Mouse (Mus musculus) embryo, embryonic 9.5 days (tissue): Measurements from ENCODE around the gene Dedd2.
A peak's percentile ranks its signal among the peaks of the same experiment; 100 is the strongest.

Source experiments
- DNase-seq: peaks from one replicate; pipeline ENCODE4 v3.0.0-alpha.2; 2017; ENCODE audit errors: extremely low spot score

Dedd2 gene

DNA sequence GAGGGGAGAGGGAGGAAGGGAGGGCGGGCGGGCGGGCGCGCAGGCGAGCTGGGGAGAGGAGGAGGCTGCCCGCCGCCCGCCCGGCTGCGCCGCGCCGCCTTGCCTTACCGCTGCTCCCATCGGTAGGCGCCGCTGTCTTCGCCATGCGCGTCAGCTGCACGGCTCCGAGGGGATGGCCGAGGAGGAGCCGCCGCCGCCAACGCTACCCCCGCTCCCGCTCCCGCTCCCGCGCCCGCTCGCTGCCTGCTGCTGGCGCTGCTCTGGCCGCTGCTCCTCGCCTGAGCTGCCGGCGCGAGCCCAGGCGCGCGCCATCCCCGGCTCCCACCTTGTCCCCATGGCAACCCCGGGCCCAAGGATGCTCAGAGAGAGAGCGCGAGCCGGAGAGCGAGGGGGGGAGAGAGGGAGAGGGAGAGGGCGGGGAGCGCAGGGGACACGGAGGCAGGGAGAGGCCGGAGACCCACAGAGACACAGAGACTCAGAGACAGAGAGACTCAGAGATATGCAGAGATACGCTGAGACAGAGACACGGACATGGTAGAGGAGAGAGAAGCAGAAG lies 40.7 kb downstream of the Dedd2 start, which contains the start of gene Pou2f2:
Gene Pou2f2, minus strand, starts transcription at position 121 of the 556 bp plus-strand sequence.
- DNase-seq: peak; percentile 88

GRCm38 (mm10) chr7:25178787-25179605 lies 41.4 kb downstream of the Dedd2 start:
- DNase-seq: peak; percentile 50

- no peak for DNase-seq
These were observed 42.1 kb downstream of the Dedd2 start for GRCm38 (mm10) chr7:25178317-25178716.

DNA sequence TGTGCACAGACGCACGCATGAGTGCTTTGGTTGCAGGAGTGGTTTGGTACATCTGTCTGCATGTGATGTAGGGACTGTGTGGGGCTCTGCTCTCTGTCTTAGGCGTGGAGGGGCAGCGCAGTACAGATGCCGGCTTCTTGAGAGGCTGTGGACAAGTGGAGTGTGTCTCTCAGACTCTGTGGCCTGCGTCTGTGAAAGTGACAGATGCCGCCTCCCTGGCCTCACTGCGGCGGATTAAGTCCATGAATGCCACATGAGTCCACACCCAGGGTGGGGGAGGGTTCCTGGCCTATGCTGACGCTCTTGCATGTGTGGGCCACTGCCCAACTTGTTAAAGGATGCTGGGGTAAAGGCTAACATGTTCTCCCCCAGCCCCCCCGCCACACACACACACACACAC lies 46.1 kb downstream of the Dedd2 start:
- no peak for DNase-seq

DNA sequence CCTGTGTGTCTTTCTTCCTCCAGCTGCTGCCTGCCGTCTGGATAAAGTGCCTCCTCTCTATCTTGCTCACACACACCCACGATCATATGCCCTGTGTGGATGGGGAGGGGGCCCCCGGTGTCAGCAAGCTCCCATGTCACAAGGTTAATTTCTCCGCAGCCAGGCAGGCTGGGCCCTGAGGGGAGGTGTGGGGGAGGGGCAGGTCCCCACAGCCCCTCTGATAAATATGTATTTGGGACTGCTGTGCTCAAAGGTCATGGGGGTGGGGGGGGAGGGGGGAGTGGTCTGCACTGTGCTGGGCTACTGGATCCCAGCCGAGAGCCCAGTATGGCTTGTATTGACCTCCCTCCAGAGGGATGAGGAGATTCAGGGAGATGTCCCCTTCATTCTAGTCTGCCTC lies 47.7 kb downstream of the Dedd2 start:
- DNase-seq: no peak

- no peak for DNase-seq
These were observed 49.8 kb downstream of the Dedd2 start for GRCm38 (mm10) chr7:25170583-25170982.

DNA sequence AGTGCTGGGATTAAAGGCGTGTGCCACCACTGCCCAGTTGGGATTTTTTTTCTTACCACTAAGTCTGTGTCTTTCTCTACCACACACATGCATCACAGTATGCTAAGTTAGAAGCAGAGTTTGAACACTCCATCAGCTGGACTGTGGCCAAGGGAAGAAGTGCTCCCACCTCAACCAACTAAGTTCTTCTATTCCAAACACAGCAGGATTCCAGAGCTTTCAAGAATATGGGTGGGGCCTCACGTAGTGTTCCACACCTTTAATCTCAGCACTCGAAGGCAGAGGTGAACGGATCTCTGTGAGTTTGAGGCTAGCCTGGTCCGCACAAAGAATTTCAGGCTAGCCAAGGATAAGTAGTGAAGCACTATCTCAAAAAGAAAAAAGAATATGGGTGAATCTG lies 54.3 kb downstream of the Dedd2 start:
- DNase-seq: no peak

GRCm38 (mm10) chr7:25156158-25156648 lies 64.2 kb downstream of the Dedd2 start:
- DNase-seq: no peak

DNA sequence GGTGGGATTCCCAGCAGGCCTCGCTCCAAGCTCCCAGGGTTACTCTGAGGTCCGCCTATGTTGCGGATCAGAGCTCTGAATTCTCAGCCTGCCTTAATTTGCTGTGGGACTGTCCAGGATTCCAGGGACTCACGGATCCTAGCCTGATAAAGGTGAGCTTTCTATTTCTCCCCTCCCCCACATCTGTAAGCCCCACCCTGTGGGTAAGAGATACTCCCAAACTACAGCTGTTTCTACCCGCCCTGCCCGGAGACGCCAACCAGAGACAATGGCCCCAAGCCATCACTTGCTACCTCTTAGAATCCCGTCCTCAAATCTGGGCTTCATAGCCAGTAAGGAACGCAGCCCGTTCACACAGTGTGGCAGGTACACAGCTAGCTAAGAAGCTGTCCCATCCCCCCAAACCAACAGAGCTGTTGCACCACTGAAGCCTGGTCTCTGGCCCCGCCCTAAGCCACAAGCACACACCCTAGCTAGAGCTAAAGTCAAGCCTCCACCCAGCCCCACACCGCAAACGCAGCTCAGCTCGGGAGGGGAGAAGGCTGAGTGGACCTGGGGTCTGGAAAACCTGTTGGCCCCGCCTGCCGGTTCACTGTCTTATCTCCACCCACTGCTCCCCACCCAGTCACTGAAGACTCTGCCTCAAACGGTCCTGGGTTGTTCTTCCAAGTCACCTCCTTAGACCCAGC lies 64.8 kb downstream of the Dedd2 start:
- DNase-seq: no peak

- no peak for DNase-seq
These were observed 65.8 kb downstream of the Dedd2 start for GRCm38 (mm10) chr7:25154648-25155047.

DNA sequence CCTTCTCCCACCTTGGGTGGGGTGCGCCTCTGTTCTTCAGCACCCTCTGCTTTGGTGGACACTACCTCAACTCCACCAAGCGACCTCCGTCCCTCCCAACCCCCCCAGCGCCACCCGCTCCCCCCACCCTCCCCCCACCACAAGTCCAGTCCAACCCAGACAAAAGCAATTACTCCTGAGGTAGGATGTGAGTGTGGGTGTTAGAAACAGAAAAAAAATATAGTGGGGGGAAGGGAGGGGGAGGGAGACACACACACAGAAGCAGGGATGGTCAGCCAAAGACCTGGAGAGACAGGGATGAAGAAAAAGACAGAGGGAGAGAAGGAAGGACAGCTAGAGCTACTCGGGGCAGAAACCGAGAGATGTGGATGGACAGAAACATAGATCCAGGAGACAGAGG lies 66.6 kb downstream of the Dedd2 start:
- no peak for DNase-seq

DNA sequence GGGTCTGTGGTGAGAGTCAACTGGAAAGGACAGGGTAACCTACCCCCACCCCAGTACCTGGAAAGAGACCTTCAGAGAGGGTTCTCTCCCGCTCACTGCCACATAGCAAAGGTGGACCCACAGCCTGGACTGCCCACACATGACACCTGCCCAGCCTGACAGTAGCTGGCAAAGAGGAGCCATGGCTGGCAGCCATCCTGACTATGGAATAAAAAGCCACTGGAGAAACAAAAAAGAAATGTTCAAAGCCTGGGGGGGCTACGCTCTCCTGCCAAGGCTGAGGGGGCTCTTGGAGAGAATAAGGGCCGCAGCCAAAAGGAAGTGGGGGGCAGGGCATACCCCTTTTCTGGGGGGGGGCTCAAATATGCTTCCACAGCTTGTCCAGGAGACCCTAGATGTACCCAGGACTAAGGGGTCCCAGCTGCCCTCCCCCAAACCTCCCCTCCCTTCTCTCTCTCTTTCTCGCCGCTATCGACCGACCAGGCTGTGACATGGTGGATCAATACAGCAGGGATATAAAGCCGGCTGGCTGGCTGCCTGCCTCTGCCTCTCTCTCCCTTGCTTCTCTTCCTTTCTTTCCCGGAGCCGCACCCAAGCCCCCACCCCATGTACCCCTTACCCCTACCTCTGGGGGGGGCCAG lies 68.4 kb downstream of the Dedd2 start:
- DNase-seq: no peak

DNA sequence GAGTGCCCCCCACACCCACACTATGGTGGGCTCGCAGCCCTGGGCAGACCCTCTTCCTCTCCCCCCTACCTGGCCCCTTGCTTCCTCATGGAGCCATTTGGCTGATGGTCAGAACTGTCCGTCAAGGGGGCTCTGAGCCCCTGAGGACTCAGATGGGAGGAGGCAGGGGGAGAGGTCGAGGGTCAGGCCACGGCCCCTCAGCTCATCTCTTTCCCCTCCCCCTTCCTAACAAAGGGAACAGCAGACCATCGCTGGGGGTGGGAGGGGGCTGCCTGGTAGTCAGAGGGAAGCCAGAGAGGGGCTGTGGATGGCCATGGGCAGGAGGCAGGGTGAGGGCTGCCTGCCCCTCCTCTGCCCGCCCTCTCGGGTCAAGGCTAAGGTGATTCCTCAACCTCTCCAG lies 69.4 kb downstream of the Dedd2 start:
- peak; percentile 81 for DNase-seq

DNA sequence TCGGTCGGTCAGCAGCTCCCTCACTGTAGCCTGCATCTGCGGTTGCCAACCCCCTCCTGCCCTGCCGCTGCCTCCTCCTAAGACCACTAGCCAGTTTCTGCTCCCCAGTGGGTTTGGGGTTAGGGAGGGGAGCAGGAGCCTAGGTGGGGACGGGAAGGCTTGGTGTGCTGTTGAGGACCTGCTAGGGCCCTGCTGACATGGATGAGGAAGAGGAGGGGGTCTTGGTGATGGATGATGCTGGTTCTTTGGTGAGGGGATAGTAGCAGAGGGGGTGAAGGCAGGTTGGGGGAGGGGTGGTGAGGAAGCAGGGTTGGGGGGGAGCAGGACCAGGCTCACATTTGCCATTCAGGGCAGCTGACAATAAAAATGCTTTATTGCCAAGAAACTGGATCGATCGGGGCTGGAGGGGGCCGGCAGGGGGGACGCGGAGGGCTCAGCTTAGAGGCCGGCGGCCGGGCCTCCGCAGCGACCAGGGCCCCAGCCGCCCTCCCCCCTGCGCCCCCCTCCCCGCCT lies 70.2 kb downstream of the Dedd2 start:
- DNase-seq: peak; percentile 40
